Mouse (Mus musculus): ENCODE measurements around the gene Sh3kbp1. TPM values are rescaled to one million over a fixed set of nuclear protein-coding genes. Genes with fewer than 3 reads are reported as not detected.

Sh3kbp1 gene
- polyA plus RNA-seq, 1 experiment: 16.4 TPM

DNA sequence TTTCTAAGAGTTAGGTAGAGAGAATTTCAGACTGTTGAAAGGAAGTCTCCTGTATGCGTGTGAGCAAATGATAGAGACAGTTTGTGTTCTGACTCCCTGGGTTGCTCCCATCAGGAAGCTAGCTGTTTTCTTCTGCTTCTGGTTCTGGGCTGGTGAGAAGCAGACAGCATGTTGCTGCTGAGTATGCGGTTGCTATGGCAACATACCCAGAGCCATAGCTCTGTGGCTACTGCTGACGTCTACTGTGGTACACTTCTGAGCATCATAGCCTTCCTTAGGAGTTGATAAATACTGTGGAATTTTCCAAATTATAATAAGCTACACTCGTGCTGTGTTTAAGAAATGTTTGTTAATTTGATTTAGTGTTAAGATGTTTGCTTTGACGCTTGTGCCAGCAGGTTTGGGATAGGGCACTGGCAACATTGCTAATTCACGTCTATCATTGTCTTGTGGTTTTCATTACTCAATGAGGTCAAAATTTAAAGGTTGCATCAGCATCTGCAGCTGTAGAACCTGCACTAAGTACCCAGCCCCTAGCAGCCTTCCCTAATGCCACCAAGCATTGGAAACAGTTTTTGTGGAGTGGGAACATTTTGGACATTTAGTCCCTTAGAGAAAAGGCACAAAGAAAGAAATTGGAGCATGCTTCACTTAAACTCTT is 202.2 kb downstream of the Sh3kbp1 start:
- no peak for DNase-seq (ENCODE audit: low read depth)

DNA sequence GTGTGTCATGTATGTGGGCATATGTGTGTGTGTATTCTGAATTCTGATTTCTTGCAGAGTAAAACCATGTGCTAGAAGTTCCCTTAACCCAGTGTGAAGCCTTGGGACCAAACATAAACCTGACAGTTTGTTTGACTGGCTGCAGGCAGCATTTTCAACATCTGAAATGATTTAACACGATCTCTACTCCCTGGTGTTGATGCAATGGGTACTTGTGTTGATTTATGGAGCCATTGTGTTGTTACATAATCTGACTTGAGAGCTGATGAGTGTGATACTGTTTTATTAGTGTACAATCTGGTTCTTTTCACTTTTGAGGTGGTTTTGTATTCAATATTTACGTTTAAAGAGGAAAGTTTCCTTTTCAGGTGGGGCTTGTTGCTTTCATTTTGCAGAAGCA is 204.1 kb downstream of the Sh3kbp1 start:
- DNase-seq (ENCODE audit: low read depth): no peak

DNA sequence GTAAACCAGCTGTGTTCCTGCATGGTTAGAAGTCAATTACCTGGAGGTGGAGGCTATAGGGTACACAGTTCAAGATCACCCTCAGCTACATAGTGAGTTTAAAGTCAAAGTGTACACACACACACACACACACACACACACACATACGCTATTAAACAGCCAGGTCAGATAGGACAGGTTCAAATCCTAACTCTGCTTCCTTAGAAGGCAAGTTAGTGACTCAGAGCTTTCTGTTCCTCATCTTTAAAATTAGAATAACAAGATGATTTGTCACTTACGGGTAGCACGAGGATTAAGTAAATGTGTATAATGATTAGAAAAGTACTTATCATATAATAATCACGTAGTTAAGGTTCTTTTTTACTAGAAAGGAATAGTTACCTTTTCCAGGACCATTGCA is 208.2 kb downstream of the Sh3kbp1 start:
- no peak for DNase-seq (ENCODE audit: low read depth)

DNA sequence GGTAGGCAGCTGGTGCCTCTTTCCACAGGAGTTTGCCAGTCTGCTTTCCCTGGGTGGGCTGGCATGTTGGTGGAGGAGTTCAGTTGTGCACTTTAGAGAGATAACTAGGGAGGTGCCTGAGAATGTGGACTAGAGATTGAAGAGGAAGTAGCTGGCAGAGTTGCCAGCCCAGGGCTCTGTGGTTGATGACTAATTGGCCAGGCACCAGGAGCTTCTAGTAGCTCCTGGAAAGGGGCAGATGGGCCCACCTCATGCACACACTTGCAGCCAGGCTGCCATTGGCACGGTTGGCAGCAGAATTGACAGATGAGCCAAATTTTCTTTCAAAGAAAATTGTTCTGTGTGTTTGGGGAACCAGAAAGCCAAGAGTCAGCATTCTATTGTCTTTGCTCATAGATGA is 210.3 kb downstream of the Sh3kbp1 start:
- no peak for DNase-seq (ENCODE audit: low read depth)

DNA sequence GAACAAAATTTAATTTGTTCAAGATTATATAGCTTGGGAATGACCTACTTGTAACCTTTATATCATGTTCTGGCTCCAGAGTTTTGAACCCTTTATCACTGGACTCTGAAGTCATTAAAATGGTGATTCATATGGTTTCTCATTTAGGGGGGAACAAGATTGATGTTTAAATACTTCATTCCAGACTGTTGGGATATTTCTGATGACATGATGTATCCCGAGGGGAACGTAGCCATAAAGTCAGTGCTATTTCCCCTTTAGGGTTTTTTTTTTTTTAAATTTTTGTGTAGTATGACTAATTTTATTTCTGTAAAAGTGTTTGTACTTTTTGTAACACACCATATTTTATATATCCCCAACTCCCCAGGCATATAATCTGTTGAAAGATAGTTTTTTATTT is 212.7 kb downstream of the Sh3kbp1 start:
- no peak for DNase-seq (ENCODE audit: low read depth)

DNA sequence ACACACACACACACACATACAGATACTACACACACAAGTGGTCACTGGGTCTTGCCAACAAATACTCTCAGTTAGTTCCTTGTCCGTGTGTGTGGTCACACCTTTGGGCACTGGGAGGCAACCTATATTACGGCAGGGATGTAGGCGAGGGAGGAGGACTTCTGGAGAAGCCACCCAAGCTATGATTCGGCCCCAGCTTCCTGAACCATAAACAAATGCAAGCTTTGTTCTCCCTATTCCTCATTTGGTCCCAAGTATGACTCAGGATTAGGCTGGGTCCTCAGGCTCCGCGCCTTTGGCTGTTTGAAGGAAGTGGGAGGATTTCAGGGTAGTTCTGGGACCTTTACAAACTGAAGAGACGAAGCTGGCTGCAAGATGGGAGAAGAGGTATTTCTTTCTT is 213.2 kb downstream of the Sh3kbp1 start:
- no peak for DNase-seq (ENCODE audit: low read depth)

DNA sequence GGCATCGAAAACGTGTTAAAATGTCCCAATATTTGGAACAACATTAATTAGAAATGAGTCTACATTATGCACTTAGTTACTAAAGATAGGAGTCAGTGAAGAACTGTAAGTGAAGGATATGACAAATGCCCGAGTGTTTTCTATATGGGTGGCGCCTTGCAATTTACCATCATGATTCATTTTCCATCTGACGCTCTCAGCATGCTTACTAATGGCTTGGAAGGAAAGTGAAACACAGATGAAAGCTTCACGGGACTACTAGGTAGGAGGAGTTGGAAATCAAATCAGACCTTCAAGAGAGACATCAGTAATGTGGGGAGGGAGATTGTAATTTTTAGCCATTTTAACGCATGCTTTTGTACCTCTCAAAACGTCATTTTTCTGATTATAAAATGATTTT is 223.7 kb downstream of the Sh3kbp1 start:
- no peak for DNase-seq (ENCODE audit: low read depth)

DNA sequence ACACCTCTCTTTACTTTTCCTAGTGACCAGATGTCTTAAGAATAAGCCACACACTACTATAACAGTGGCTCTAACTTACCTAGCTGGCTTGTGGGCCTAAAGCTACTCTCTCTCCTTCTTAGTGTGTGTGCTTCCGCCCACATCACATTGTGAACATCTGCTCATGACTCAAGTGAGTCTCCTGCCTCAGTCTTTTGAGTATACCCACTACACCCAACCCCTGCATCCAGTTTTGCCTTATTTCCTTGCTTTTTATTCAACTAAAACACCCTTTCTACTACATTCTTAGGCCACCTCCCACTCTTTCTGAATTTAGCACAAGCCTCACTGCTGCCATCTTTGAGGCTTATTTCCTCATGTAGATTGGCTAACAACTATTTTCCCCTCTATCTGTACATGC is 229.8 kb downstream of the Sh3kbp1 start:
- DNase-seq (ENCODE audit: low read depth): no peak

DNA sequence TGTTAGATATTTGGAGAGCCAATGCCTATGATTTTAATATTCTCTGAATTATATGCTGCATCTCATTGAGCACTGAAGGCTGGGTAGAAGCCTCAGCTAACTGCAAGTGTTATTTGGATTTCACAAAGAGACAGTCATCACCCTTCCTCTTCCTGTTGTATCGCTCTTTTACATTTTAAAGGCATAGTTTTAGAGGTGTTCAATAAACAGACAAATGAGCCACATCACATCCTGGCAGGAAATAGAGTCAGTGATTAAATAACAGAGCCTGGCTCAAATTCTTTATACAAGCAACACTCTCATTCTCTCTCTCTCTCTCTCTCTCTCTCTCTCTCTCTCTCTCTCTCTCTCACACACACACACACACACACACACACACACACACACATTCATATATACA is 231.1 kb downstream of the Sh3kbp1 start:
- no peak for DNase-seq (ENCODE audit: low read depth)

DNA sequence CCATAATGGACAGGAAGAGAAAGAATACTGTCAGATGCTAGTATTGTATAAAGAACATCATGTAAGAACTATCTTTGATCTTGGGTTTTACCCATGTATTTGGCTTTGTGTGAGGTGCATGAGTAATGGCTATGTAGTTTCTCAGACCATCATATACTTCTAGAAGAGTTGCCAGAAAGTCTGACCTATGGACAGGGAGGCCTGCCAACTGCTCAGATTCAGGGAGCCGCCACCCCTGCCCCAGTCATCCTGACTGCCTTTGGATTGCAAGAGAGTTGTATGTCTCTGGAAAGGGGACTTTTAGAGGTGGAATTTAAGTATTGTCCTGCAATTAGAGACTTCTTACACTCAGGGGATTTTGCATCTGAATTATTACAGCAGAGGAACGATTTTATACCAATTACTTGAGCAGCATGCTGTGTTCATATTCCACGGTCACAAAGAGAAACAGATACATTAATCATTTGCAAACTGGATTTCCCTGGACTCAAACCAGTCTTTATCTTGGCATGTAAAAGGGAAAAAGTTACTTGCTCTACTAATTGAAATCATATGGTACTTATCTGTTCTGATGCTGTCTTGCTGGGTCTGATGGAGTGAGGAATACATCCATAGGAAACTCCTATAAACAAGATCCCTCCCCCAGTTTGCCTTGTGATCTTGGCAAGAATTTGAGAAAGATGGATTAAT is 233.9 kb downstream of the Sh3kbp1 start:
- DNase-seq (ENCODE audit: low read depth): no peak

DNA sequence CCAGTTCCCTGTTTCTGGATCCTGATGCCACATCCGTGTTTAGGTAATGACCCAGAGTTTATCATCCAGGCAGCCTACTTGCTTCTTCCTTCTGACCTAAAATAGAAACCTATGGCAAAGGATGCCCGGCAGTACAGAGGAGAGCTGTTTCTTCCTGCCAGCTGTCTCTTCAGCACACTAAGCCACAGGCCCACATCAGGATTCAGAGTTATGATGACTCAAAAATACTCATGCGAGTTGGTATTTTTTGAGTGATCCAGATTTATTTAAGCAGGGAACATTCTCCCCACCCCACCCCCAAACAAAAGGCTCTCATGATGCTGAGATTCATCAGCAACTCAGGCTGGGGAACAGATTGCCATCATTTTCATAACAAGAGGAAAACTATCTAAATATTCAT is 240.6 kb downstream of the Sh3kbp1 start:
- DNase-seq (ENCODE audit: low read depth): no peak

DNA sequence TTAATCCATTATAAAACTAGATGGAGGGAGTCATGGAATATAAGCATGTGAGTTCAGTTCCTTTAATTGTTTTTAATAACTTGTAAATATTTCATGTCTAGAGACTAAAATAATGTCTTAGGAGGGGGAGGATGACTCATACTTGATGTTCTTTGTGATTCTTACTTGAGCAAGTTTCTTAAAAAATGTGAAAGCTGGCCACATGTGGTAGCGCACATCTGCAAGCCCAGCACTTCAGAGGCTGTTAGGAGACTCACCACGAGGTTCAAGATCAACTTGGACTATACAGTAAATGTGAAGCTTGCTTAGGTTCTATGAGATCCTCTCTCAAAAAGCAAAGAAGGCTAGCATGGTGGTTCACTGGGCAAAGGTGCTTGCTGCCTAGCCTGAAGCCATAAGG is 245.4 kb downstream of the Sh3kbp1 start:
- no peak for DNase-seq (ENCODE audit: low read depth)

DNA sequence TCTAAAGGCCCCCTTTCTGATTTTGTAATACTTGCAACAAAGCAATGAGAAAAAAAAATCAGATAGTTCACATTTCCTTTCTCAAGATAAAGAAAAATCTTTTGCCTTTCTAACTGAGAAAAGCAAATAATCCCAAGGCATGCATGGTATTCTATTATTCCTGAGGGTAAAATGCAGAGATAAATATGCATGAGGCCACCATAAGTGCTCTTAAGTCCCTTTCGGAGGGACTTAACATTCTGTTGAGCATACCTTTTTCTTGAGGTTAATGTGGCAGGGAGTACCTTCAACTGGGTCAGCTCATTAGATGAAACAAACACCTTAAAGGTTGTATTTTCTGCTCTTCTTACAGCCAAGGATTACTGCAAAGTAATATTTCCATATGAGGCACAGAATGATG is 250.7 kb downstream of the Sh3kbp1 start:
- no peak for DNase-seq (ENCODE audit: low read depth)

DNA sequence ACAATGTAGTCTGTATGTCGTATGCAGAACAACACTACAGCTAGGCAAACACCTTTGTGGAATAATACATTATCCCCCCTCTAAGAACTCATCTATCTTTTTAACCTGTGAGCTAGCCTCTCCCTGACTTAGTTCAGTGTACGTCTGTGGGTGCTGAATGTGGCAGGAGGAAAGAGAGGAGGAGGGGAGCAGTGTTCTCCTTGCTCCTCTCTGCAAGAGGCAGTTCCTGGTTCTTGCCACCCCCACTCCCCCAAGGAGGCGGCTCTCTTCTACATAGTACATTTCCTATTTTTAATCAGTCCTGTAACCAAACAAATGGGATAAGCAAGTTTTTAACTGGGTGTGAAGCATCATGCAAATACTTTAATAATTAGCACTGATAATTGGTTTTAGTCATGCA is 252.4 kb downstream of the Sh3kbp1 start:
- no peak for DNase-seq (ENCODE audit: low read depth)

DNA sequence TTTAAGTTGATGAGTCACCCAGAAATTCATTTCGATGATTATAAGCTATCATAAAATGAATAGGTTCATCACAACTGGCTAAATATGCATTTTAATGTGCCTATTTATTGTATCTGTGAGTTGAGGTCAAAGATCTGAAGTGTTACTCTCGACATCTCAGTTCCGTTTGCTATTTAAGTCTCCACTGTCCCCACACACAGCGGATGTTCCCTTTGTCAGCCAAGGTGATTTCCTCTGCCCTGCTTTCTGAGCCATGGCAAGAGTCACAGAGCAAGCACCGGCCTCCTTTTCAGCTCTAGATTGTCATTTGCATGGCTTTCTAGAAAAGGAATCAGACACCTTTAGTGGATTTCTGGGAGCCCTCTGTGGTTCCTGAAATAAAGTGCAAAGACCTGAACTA is 254.5 kb downstream of the Sh3kbp1 start:
- DNase-seq (ENCODE audit: low read depth): no peak

DNA sequence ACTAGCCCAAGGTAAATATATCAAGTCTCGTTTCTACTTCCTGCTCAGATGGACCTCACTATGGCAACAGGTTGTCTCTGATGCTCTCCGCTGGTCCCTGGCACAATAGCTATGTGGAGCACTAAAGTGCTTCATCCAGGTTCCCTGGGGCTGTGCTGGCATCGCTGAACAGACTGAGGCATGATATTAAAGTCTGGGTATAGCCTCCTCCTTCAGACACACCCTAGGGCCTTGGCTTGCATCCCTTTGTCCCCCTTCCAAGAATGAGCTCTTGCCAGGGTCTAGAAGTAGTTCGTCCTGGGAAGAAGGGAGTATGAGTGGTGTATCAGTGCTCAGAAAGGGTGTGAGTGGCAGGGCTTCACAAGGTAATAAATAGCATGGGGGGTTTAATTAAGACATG is 269.5 kb downstream of the Sh3kbp1 start:
- DNase-seq (ENCODE audit: low read depth): no peak

DNA sequence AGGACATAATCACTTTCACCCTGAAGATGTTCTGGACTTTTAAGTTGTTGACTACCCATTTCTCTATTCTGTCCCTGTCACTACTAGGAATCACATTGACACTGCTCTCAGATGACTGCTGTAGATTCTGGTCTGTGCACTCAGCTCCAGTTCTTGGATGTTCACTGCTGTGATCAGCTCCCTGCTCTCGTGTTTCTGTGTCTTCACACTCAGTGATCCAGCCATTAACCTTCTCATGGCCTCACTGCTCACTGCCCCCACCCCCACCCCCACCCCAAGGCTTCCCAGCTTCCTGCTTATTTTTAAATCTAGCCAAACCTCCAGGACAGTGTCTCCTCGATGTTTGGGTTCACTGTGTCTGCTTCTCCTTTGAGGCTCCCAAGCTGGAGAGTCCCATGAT is 271.0 kb downstream of the Sh3kbp1 start:
- no peak for DNase-seq (ENCODE audit: low read depth)

DNA sequence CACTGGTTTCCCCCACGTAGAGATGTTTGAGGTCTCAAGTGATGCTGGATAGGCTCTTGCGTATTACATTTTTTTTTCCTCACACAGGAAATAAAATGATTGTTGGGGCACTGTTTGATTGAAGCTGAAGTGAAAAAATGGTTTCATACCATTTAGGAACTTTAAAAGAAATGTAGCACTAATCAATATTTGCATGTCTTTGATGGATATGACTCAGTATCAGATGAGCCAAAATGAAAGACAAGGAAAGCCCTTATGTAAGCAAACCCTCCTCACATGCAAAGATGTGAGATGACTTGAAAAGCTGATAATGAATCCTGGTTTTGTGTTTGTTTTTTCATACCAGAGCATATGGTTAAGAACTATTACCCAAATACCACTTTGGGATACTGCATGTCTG is 272.0 kb downstream of the Sh3kbp1 start:
- no peak for DNase-seq (ENCODE audit: low read depth)

DNA sequence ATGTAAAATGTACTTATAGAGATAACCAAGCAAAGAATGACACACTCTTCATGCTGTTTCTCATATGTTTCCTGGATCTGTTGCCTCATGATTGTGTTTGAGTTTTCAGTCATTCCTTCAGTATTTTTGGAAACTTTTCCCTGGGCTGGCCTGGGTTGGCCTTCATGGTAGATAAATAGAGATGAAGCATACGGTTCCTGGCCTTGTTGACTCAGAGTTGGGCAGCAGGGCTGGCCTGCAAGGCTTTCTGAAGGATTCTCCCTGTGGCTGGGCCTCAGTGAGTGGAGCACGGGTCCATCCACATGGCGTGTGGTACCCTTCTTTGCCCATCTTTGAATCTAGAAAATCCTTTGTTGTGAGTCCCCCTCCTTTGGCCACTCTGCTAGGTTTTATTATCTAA is 276.3 kb downstream of the Sh3kbp1 start:
- no peak for DNase-seq (ENCODE audit: low read depth)

DNA sequence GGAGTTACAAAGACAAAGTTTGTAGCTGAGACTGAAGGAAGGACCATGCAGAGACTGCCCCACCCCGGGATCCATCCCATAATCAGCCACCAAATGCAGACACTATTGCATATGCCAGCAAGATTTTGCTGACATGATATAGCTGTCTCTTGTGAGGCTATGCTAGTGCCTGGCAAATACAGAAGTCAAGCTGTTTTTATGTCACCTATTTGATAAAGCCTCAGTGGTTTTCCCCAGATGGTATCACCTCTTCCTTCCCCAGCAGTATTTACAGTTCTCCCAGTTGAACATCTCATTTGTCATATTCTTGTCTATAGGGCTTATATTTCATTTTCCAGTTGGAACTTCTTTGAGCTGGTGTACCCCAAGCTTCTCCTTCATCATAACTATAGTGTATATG is 280.6 kb downstream of the Sh3kbp1 start:
- no peak for DNase-seq (ENCODE audit: low read depth)

DNA sequence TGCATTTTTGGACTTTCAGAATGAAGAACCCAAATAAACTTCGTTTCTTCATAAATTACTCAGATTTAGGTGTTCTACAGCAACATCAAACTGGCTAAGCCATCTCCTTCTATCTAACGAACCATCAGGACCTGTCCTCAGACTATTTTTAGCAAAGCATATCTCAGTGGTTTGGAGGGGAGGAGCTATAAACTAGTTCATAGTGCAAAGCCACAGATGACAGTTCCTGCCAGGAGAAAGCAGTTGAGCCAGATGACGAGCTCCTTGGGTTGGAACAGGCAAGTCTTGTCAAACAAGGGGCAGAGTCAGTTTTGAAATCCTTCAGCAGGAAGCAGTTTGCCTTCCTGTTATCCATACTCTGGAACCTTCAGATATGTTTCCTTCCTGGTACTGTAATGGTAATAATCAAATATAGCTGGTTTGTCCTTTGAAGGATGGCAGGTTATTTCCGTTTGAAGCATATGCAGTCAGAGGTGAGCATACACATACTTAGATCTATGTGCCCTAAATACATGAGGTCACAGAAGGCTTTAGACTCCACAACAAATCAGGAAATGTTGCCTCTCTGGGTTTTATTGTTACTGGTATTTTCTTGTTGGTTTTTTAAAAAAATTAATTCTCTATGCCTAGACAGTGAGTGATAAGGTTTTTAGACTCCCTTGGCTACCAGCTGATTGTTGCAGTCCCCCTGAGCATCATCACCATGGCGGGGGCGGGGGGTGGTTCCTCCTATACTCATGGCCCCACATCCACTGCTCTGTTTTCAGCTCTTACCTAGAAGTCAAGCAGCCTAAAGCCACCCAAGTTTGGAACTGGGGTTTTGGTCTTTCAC is 282.6 kb downstream of the Sh3kbp1 start:
- peak; percentile 55 for DNase-seq (ENCODE audit: low read depth)

DNA sequence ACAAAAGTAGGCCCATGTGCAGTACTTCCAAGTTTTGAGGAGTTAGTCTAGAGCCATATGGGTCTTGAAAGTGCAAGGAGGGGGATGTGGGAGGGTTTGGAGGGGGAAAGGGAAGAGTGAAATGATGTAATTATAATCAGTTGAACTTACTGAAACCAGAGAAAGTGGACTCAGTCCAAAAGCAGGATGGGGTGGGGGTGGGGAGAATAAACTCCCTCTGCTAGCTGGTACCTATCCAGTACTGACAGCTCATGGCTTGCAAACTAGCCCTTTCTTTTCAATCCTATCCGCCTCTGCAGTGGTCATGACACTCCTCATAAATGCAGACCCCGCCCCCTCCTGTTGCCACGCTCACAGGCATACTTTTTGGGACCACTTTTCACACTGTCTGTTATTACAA is 283.5 kb downstream of the Sh3kbp1 start:
- DNase-seq (ENCODE audit: low read depth): no peak

DNA sequence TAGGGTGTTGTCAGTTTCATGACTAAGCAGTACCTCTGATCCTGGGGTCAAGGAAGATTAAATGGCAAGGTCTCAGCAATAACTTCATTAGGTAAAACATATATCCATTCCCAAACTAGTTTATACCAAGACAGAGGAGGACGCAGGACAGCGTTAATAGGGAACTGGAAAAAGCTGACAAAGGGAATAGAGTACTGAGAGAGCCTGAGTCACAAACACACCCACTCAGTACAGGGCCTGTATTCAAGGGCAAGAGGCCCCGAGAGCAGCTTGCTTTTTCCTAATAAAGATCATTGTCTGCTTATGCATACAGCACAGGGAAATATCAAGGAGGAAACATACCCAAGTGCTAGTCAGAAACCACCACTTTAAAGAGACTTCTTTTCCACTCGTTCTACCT is 284.5 kb downstream of the Sh3kbp1 start:
- DNase-seq (ENCODE audit: low read depth): no peak
